Mouse (Mus musculus) kidney, postnatal 0 days (tissue): ENCODE results near the gene Sema7a. TPM values are rescaled to one million over a fixed set of nuclear protein-coding genes. Genes with fewer than 3 reads are reported as not detected.

Experiments
- ATAC-seq: fragments of 200-750 bp; cut with Nextera tagmentation; replicated peaks from 2 replicates; pipeline ENCODE4 v1.8.0; 2017; ENCODE audit warnings: low read depth, moderate number of reproducible peaks, moderate TSS enrichment, moderate library complexity; ENCODE audit not compliant: low FRiP score
- DNase-seq: peaks from one replicate; pipeline ENCODE4 v3.0.0-alpha.2; 2016; ENCODE audit warnings: low spot score
- H3K27ac ChIP-seq: fragments of 300-500 bp; sonication (generic); 2 replicates; pipeline ENCODE4 v1.5.1; 2014; ENCODE audit warnings: mild to moderate bottlenecking
- H3K27me3 ChIP-seq: fragments of 300-500 bp; sonication (generic); 2 replicates; pipeline ENCODE4 v1.6.1; 2014; ENCODE audit warnings: low read length, mixed read lengths; ENCODE audit not compliant: insufficient read depth
- H3K36me3 ChIP-seq: fragments of 300-500 bp; sonication (generic); 2 replicates; pipeline ENCODE4 v1.6.1; 2014; ENCODE audit warnings: low read length, mixed read lengths; ENCODE audit not compliant: insufficient read depth
- H3K4me1 ChIP-seq: fragments of 300-500 bp; sonication (generic); replicated peaks from 2 replicates; pipeline ENCODE4 v1.6.1; 2014; ENCODE audit warnings: antibody characterized with exemption, low read length, mixed read lengths; ENCODE audit not compliant: insufficient read depth
- H3K4me2 ChIP-seq: fragments of 300-500 bp; sonication (generic); 2 replicates; pipeline ENCODE4 v1.6.1; 2014; ENCODE audit warnings: mild to moderate bottlenecking, low read length, moderate library complexity, mixed read lengths
- H3K4me3 ChIP-seq: fragments of 300-500 bp; sonication (generic); replicated peaks from 2 replicates; pipeline ENCODE4 v1.5.1; 2014; ENCODE audit warnings: low read depth, low read length
- H3K9ac ChIP-seq: fragments of 300-500 bp; sonication (generic); 2 replicates; pipeline ENCODE4 v1.6.1; 2014; ENCODE audit warnings: low read depth, low read length
- H3K9me3 ChIP-seq: fragments of 300-500 bp; sonication (generic); replicated peaks from 2 replicates; pipeline ENCODE4 v1.6.1; 2016; ENCODE audit warnings: low read length, inconsistent platforms, mixed read lengths
- CTCF ChIP-seq: IDR thresholded peaks from 2 replicates; pipeline ENCODE4 v1.5.1; 2016; ENCODE audit warnings: antibody characterized with exemption, low read depth, mild to moderate bottlenecking, moderate library complexity
- WGBS: fragments of 180-500 bp; shearing (Covaris S2); extraction: QIAGEN DNeasy Blood & Tissue Kit; methylation state at CpG from one replicate; pipeline ENCODE4 v1.1.7; 2014; 5-methylcytosine and 5-hydroxymethylcytosine counted together
- polyA plus RNA-seq: library from polyadenylated mRNA; unstranded; fragments of >200 nt; fragmentation: Nextera tagmentation; extraction: Ambion mirVana; gene quantifications from 2 replicates; pipeline ENCODE4 v1.2.1, GENCODE M21; 2015

Gene Sema7a
- polyA plus RNA-seq, 1 experiment from 2014 or later = 0.80 TPM

- Histone ChIP-seq H3K27me3 (no peaks in the 10 kb centered on the region), H3K36me3 (no peaks in the 10 kb centered on the region), H3K4me3 (no peak overlapping the region), H3K9ac (no peak overlapping the region), H3K27ac (no peak overlapping the region), H3K9me3 (no peaks in the 10 kb centered on the region), H3K4me1 (no peaks in the 10 kb centered on the region), H3K4me2 (no peak overlapping the region)
- no peak for DNase-seq
- 82% methylated on average over 5 of the region's 5 CpGs for WGBS
- no peak for TF ChIP-seq CTCF
- ATAC-seq = no peak
These were observed 35.7 kb upstream of the Sema7a start for GRCm38 (mm10) chr9:57904250-57904644.

GRCm38 (mm10) chr9:57907206-57907605 is 32.7 kb upstream of the Sema7a start:
- H3K9me3 ChIP-seq = no peaks in the 10 kb centered on the region
- peaks cover 5% of the 10 kb centered on the region; the same call in 1 of the 2 replicates for H3K4me1 ChIP-seq
- H3K27ac ChIP-seq = no peak overlapping the region
- H3K36me3 ChIP-seq = no peaks in the 10 kb centered on the region
- H3K9ac ChIP-seq = no peak overlapping the region
- DNase-seq = no peak
- H3K27me3 ChIP-seq = no peaks in the 10 kb centered on the region
- H3K4me3 ChIP-seq = no peak overlapping the region
- ATAC-seq = no peak
- 73% methylated on average over 6 of the region's 6 CpGs for WGBS
- H3K4me2 ChIP-seq = no peak overlapping the region
- TF ChIP-seq CTCF = no peak

DNA sequence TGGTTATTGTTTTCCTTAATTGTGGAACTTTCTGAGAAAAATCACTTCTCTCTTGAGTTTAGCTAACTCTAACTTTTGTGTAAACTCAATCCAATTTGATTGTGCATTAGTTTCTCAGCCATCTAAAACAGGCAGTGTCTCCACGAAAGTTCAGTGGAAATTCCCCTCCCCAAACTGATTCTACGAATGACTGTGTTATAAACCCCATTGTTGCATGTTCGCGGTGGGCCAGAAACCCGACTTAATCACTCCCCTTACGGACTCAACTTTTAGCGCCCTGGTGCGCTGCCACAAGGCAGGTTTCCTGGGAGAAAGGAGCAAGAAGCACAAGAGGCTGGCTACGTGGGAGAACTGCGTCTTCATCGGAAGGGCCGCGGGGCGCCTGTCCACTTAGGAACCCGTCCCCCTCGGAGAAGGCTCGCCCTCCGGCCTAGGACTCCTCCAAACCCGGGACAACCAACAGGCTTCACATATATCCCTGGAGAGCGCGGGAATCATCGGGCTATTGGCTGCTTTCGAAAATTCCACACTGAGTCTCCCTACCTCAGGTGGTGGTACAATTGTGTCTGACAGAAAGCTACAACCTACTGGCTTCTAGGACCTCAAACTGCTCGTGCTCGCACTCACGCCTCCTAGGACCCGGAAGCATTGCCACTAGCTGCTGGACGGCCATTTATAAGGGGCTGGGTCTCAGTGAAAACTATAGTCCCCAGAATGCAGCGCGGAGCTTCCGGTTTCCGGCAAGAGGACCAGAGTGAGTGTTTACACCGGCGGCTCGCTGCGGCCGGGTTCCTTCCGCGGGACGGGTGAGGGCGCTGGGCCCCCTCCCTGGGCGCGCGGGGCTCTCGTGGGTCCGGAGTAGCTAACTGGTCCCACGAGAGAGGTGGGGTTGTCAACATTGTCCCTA is 29.4 kb upstream of the Sema7a start, which contains the start of gene Ubl7:
Gene Ubl7, plus strand, starts transcription at position 726 of the 907 bp plus-strand sequence.
- H3K27ac ChIP-seq = peak within 1 kb of the TSS; percentile 85
- peak within 1 kb of the TSS; percentile 85 for H3K4me2 ChIP-seq
- peaks cover 5% of the 10 kb centered on the region; the same call in 1 of the 2 replicates for H3K4me1 ChIP-seq
- peak within 1 kb of the TSS; percentile 76 for H3K9ac ChIP-seq
- DNase-seq (peak; percentile 98), ATAC-seq (peak; percentile 96)
- H3K36me3 ChIP-seq = 0 out of 2 replicates have a peak, but pooled peaks cover 7% of the 10 kb centered on the region
- 1% methylated on average over 47 of the region's 47 CpGs for WGBS
- H3K27me3 ChIP-seq = no peaks in the 10 kb centered on the region
- TF ChIP-seq CTCF = no peak
- H3K9me3 ChIP-seq = no peaks in the 10 kb centered on the region
- H3K4me3 ChIP-seq = peak within 1 kb of the TSS; percentile 75

GRCm38 (mm10) chr9:57912571-57912970 is 27.3 kb upstream of the Sema7a start:
- no peak overlapping the region for H3K4me2 ChIP-seq
- H3K27ac ChIP-seq = no peak overlapping the region
- no peak overlapping the region for H3K4me3 ChIP-seq
- H3K4me1 ChIP-seq = peaks cover 5% of the 10 kb centered on the region; the same call in 1 of the 2 replicates
- no peaks in the 10 kb centered on the region for H3K9me3 ChIP-seq
- ATAC-seq (no peak), DNase-seq (no peak)
- H3K36me3 ChIP-seq = 0 out of 2 replicates have a peak, but pooled peaks cover 12% of the 10 kb centered on the region
- H3K9ac ChIP-seq = no peak overlapping the region
- WGBS = 93% methylated on average over 5 of the region's 5 CpGs
- no peaks in the 10 kb centered on the region for H3K27me3 ChIP-seq
- no peak for TF ChIP-seq CTCF

DNA sequence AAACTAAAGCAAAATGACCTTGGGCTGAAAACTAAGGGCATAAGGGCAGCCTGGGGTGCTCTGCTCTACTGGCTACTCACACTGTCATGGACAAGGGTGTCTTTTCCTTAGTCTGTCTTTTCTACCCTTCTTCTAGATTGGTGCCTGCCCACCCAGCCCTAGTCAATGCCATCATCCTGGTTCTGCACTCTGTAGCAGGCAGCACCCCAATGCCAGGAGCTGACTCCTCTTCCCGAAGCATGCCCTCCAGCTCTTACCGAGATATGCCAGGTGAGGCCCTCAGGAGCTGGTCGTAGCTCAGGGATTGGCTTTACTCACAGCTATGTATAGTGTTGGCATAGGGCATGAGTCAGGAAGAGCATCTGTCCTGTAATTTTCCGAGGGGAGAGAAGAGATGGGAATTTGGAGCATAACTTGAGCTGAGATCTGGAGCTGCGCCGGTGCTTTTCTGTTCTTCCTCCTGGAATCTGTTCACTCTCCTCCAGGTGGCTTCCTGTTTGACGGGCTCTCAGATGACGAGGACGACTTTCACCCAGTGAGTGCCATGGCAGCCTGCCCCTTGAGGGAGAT is 18.3 kb upstream of the Sema7a start:
- ATAC-seq (no peak), DNase-seq (no peak)
- no peak overlapping the region for H3K4me3 ChIP-seq
- no peaks in the 10 kb centered on the region for H3K27me3 ChIP-seq
- TF ChIP-seq CTCF = no peak
- peaks cover 48% of the 10 kb centered on the region for H3K36me3 ChIP-seq
- H3K9ac ChIP-seq = no peak overlapping the region
- H3K27ac ChIP-seq = no peak overlapping the region
- 94% methylated on average over 9 of the region's 9 CpGs for WGBS
- H3K4me2 ChIP-seq = no peak overlapping the region
- H3K4me1 ChIP-seq = no peaks in the 10 kb centered on the region
- no peaks in the 10 kb centered on the region for H3K9me3 ChIP-seq

DNA sequence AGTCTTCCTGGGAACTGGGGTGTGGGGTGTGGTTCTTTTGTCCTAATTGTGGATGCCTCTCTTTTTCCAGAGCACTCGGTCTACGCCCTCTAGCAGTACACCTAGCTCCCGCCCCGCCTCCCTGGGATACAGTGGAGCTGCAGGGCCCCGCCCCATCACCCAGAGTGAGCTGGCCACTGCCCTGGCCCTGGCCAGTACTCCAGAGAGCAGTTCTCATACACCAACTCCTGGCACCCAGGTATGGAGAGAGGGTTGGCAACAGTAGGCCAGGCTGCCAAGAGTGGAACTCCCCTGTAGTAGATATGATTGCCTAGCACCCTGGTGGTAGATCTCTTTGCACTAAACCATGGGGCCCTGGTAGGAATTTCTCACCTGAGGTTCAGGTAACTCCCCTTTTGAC is 17.5 kb upstream of the Sema7a start:
- DNase-seq = no peak
- 92% methylated on average over 5 of the region's 5 CpGs for WGBS
- Histone ChIP-seq H3K9ac (no peak overlapping the region), H3K27ac (no peak overlapping the region), H3K9me3 (no peaks in the 10 kb centered on the region), H3K4me3 (no peak overlapping the region), H3K36me3 (peaks cover 52% of the 10 kb centered on the region), H3K4me1 (no peaks in the 10 kb centered on the region), H3K4me2 (no peak overlapping the region), H3K27me3 (no peaks in the 10 kb centered on the region)
- no peak for ATAC-seq
- no peak for TF ChIP-seq CTCF
